In the genomic region with DNA sequence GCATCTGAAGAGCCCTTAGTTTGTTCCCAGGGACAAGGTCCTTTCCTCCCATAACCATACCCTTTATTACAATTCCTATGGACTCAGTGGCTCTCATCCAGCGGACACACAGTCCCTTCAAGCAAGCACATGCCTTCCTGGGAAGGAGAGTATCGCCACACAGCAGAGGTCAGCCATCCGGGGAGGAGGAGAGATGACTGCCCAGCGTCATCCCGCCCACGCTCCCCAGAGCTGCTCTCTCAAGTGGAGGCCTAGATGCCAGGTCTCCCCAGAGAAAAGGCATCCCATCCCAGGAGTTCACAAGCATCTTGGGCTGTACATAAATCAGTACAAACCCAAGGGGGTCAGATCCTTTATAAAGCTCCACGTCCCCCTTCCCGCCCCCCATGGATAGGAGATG, we compare ENCODE assay signal across 12 mouse cellular contexts. TPM values are rescaled to one million over a fixed set of nuclear protein-coding genes. Genes with fewer than 3 reads are reported as not detected.
DNase-seq lines count a peak whose midpoint lies in the region; ATAC-seq and TF ChIP-seq lines count a peak whose summit lies in the region.
"Had no signal": no experiment of that assay in that cellular context is flagged by ENCODE, and none has a peak within 500 bp of the region (broad histone marks: within the 10 kb centered on the region; RNA-seq: fewer than 3 reads in every experiment).

No protein-coding gene starts in this region.

- no peak for TF ChIP-seq POLR2A in spleen, adult 2 months (IDR thresholded peaks at IDR 0.05; ENCODE audit: low read depth, low read length)

- no peak for ATAC-seq in heart, embryonic 11.5 days (replicated peaks; ENCODE audit: insufficient number of reproducible peaks, low FRiP score, low TSS enrichment)
- no peak for ATAC-seq in heart, embryonic 14.5 days (ENCODE audit: insufficient number of reproducible peaks, insufficient read depth, low FRiP score, low read depth)
- no peak for ATAC-seq in activated CD4-positive, CD25-positive, alpha-beta regulatory T cell, adult 4 months
- ATAC-seq: midbrain, embryonic 15.5 days had no signal

- H3K9me3 ChIP-seq in heart, embryonic 11.5 days (replicated peaks; ENCODE audit: control insufficient read depth, low read length): no peaks in the 10 kb centered on the region
- H3K9me3 ChIP-seq in heart, embryonic 14.5 days (ENCODE audit: control insufficient read depth, low read length): no peaks in the 10 kb centered on the region
- H3K9me3 ChIP-seq: midbrain, embryonic 15.5 days; neural tube, embryonic 15.5 days had no signal

- H3K27me3 ChIP-seq in heart, embryonic 11.5 days (ENCODE audit: control insufficient read depth, insufficient read depth, low read length): no peaks in the 10 kb centered on the region
- H3K27me3 ChIP-seq in spleen, adult 2 months (ENCODE audit: control insufficient read depth, insufficient read depth, low read length): no peaks in the 10 kb centered on the region
- H3K27me3 ChIP-seq in heart, embryonic 14.5 days (ENCODE audit: control insufficient read depth, insufficient read depth, low read length): no peaks in the 10 kb centered on the region
- H3K27me3 ChIP-seq: CH12.LX; midbrain, embryonic 15.5 days; neural tube, embryonic 15.5 days had no signal

- intact Hi-C loops in heart, postnatal 25 days (cut with DNase I): no loop called here

- H3K4me2 ChIP-seq in heart, embryonic 11.5 days: no peak overlapping the region; the same call in 1 of the 2 replicates
- H3K4me2 ChIP-seq in heart, embryonic 14.5 days (ENCODE audit: low read length): no peak overlapping the region
- H3K4me2 ChIP-seq: midbrain, embryonic 15.5 days; neural tube, embryonic 15.5 days had no signal

- H3K4me1 ChIP-seq in heart, embryonic 11.5 days (ENCODE audit: control insufficient read depth, insufficient read depth, low read length): peaks cover 56% of the 10 kb centered on the region
- peaks cover 64% of the 10 kb centered on the region; the same call in 1 of the 2 replicates for H3K4me1 ChIP-seq in spleen, adult 2 months (ENCODE audit: control insufficient read depth, insufficient read depth, insufficient read length)
- peaks cover 41 to 71% of the 10 kb centered on the region in 2 experiments for H3K4me1 ChIP-seq in heart, embryonic 14.5 days (ENCODE audit: control insufficient read depth in 2 of 2, insufficient read depth in 2 of 2, low read length in 2 of 2)

- H3K27ac ChIP-seq in heart, embryonic 11.5 days (ENCODE audit: low read depth, low read length): peak overlapping the region; percentile 37; the same call in 1 of the 2 replicates
- peak overlapping the region; percentile 10; the same call in 1 of the 2 replicates for H3K27ac ChIP-seq in spleen, adult 2 months (ENCODE audit: insufficient read depth, low read length)
- H3K27ac ChIP-seq in heart, embryonic 14.5 days (replicated peaks in 1 of 2; ENCODE audit: control insufficient read depth in 1 of 2, insufficient read depth in 1 of 2, low read depth in 2 of 2, low read length in 2 of 2): peak overlapping the region; percentile 46 to 56
- H3K27ac ChIP-seq: midbrain, embryonic 15.5 days; neural tube, embryonic 15.5 days had no signal

- DNase-seq in heart, postnatal 25 days (ENCODE audit: low spot score): no peak
- DNase-seq in spleen, adult 2 months (ENCODE audit: low read depth in 1 of 2, low spot score in 2 of 2): no peak
- DNase-seq in spleen, postnatal 10 days (ENCODE audit: low spot score in 2 of 2): no peak
- DNase-seq in left cerebral cortex, adult 11 months (ENCODE audit: low spot score): no peak
- DNase-seq: left cerebral cortex, postnatal 4 days; lung, adult 18-20 months had no signal

- TF ChIP-seq CTCF in spleen, adult 2 months (IDR thresholded peaks at IDR 0.05; ENCODE audit: extremely low read depth, insufficient read depth, insufficient read length, insufficient replicate concordance): no peak

- no peak overlapping the region for H3K4me3 ChIP-seq in heart, embryonic 11.5 days (ENCODE audit: low read depth, low read length)
- no peak overlapping the region for H3K4me3 ChIP-seq in spleen, adult 2 months (ENCODE audit: extremely low read depth, insufficient read depth, insufficient read length)
- no peak overlapping the region for H3K4me3 ChIP-seq in heart, embryonic 14.5 days (ENCODE audit: control insufficient read depth in 1 of 2, insufficient read depth in 1 of 2, low read depth in 1 of 2, low read length in 2 of 2)
- H3K4me3 ChIP-seq: midbrain, embryonic 15.5 days; neural tube, embryonic 15.5 days had no signal

- 46% methylated on average over 8 of the region's 8 CpGs for WGBS in heart, embryonic 11.5 days (ENCODE audit: insufficient replicate concordance)
- 83% methylated on average over 8 of the region's 8 CpGs for WGBS in spleen, adult 2 months
- WGBS in heart, embryonic 14.5 days: 25% methylated on average over 8 of the region's 8 CpGs

- H3K36me3 ChIP-seq in heart, embryonic 11.5 days (ENCODE audit: control insufficient read depth, insufficient read depth, low read length): no peaks in the 10 kb centered on the region
- H3K36me3 ChIP-seq in spleen, adult 2 months (ENCODE audit: control insufficient read depth, insufficient read depth, low read length): no peaks in the 10 kb centered on the region
- H3K36me3 ChIP-seq in heart, embryonic 14.5 days (ENCODE audit: control insufficient read depth, insufficient read depth, low read length): no peaks in the 10 kb centered on the region
- H3K36me3 ChIP-seq: midbrain, embryonic 15.5 days; neural tube, embryonic 15.5 days had no signal

- H3K9ac ChIP-seq in heart, embryonic 11.5 days (ENCODE audit: low read depth, low read length): no peak overlapping the region
- H3K9ac ChIP-seq in heart, embryonic 14.5 days (ENCODE audit: low read length): 0 out of 2 replicates have a peak overlapping the region, but pooled peaks have one; percentile 12
- H3K9ac ChIP-seq: midbrain, embryonic 15.5 days; neural tube, embryonic 15.5 days had no signal

RNA-seq across cellular contexts. Expression of a gene that starts 9.1 kb away (rescaled TPM):
- polyA plus RNA-seq in heart, embryonic 11.5 days (2014; fragmentation: Nextera tagmentation; extraction: Ambion mirVana): 19.5 and 20.4 TPM in 2 replicates
- total RNA-seq in heart, postnatal 25 days (2021): 10 to 100 TPM; 50.0 to 53.4 TPM
- polyA plus RNA-seq in spleen, adult 2 months (2012; rRNA removed): 78.7 and 92.4 TPM in 2 replicates
- 17.6 and 19.4 TPM in 2 replicates for polyA plus RNA-seq in heart, embryonic 14.5 days (2014; fragmentation: Nextera tagmentation; extraction: Ambion mirVana)
- polyA plus RNA-seq in activated CD4-positive, CD25-positive, alpha-beta regulatory T cell, adult 4 months (2017; shearing (Covaris generic)): 100 to 1,000 TPM in 1 of 2 experiments, 10 to 100 TPM in 1; 99.6 to 101 TPM

RNA-seq across cellular contexts. Expression of a gene that starts 19.4 kb away (rescaled TPM):
- polyA plus RNA-seq in heart, embryonic 11.5 days (2014; fragmentation: Nextera tagmentation; extraction: Ambion mirVana): 30.4 and 33.8 TPM in 2 replicates
- 10 to 100 TPM; 33.1 to 35.1 TPM for total RNA-seq in heart, postnatal 25 days (2021)
- polyA plus RNA-seq in spleen, adult 2 months (2012; rRNA removed): 15.0 and 15.1 TPM in 2 replicates
- 26.6 and 27.3 TPM in 2 replicates for polyA plus RNA-seq in heart, embryonic 14.5 days (2014; fragmentation: Nextera tagmentation; extraction: Ambion mirVana)
- 10 to 100 TPM; 44.8 to 45.0 TPM for polyA plus RNA-seq in activated CD4-positive, CD25-positive, alpha-beta regulatory T cell, adult 4 months (2017; shearing (Covaris generic))
